Mouse (Mus musculus) layer of hippocampus, postnatal 36 days (tissue): ENCODE data around the gene Cib1. TPM values are rescaled to one million over a fixed set of nuclear protein-coding genes. Genes with fewer than 3 reads are reported as not detected.

Experiments used
- DNase-seq, 2 experiments: peaks; one replicate each; pipeline ENCODE4 v3.0.0; 2022
- total RNA-seq, 2 experiments: library from RNA; stranded (reverse); gene quantifications; 2 replicates each; pipeline ENCODE4 v1.2.3; 2021

Cib1 gene
- total RNA-seq, 2 experiments from 2014 or later, result 21.0 to 25.4 TPM

DNA sequence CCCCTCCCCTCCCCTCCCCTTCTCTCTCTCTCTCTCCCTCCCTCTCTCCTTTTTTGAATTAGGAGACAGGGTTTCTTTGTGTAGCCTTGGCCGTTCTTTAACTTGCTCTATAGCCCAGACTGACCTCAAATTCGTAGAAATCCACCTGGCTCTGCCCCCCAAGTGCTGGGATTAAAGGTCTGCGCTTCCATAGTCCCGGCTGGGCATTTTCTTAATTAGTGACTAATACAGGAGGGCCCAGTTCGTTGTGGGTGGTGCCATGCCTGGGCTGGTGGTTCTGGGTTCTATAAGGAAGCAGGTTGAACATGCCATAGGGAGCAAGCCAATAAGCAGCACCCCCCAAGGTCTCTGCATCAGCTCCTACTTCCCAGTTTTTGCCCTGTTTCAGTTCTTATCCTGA is 48.6 kb downstream of the Cib1 start:
- DNase-seq, result no peak

GRCm38 (mm10) chr7:80183466-80183865 is 49.1 kb downstream of the Cib1 start:
- no peak for DNase-seq

DNA sequence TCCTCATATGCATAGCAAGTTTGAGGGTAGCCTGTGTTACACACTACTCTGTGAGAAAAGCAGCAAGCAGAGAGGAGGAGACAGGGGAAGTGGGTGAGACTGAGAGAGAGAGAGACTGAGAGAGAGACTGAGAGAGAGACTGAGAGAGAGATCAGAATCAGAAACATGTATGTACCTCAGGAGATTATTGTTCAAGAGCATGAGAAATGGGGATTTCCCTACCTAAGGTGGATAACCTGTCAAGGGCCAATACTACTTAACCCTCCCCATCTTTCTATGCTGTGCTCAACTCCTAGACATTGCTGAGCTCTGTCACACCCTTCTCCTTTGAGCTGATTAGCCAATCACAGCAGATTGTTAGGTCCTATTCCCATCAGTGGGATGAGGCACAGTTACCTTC is 50.5 kb downstream of the Cib1 start:
- no peak for DNase-seq

DNA sequence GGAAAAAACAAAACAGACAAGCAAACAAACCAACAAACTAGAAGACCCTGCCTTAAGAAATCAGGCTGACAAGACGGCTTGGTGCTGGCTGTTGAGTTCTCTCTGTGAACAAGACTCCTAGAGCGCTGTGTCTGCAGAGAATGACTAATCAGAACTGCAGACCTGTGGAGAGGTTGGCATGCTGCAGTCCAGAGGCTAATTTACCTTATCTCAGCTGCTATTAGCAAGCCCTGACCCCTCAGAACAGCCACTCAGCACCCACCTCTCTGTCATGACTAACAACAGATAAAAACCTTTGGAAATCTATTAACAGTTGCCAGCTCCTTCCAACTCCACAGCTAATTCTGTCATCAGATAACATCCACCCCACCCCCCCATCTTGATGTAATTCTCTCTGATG is 51.5 kb downstream of the Cib1 start:
- no peak for DNase-seq

GRCm38 (mm10) chr7:80180202-80180601 is 52.4 kb downstream of the Cib1 start:
- no peak for DNase-seq

DNA sequence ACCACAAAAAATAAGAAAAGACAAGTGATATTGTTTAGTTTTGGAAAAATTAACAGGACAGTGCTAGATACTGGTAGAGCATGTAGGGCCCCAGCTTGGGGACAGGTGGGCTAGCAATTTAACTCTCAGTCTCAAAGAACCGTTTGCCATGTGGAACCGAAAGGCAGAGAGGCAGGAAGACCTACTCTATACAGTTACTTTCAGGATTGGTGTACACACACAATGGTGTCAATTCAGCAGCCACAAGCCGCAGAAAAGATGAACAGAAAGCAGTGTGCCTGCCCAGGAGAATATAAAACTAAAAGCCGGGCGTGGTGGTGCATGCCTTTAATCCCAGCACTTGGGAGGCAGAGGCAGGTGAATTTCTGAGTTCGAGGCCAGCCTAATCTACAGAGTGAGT is 52.8 kb downstream of the Cib1 start:
- no peak for DNase-seq

DNA sequence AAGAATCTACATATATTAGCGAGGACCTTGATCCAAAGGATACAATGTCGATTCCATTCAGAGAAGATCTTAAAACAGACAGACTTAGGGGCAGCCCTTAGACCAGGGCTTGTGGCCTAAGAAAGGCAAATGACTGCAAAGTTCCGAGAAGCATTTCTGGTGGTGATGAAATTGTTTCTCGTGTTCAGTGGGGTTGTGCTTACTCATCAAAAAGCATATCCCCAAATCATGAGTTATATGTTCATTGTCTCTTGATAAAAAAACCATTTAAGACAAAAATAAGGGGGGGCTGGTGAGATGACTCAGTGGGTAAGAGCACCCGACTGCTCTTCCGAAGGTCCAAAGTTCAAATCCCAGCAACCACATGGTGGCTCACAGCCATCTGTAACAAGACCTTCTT is 53.3 kb downstream of the Cib1 start:
- DNase-seq, result no peak

DNA sequence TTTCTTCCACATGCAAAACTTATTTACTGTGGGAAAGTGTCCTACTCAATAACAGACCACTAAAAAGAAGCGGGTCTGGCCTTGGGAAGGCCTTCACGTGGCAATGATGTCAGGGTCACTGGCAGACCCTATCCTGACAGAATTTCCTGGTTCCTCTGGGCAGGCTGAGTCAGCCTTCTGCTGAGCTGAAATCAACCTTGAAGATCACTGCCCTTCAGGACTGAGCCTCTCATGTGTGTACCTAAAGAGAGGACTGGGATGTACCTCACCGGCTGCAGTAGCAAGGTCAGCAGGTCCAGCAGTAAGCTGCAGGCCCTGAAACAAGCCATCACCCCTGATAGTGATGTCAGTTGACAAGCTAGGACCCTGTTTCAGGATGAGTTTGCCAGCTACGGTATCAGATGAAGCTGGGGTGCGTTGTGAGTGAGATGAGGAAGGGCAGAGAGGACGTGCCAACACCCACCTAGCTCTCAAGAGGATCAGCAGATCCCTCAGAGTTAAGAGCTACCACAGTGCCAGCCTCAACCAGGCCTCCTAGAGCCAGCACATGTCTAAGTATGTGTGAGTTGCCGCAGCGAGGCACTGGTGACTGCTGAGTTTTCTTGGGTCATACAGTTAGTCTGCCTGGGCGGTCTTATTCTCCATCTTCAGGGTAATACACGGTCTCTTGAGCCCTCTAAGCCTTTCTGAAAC is 54.4 kb downstream of the Cib1 start:
- DNase-seq, result no peak

DNA sequence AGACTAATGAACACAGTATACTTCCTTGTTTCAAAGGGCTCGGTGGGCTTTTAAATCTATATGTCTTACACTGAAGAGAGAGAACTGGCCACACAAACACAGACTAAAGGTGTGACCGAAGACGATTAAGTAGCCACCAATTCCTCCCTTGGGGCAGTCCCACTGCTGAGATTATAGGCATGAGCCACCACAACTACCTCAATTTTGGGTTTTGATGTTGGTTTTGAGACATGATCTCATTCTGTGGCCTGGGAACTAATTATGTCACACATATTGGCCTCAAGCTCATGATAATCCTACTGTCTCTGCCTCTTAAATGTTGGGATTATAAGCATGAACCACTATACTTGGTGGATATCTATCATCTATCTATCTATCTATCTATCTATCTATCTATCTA is 55.2 kb downstream of the Cib1 start:
- DNase-seq, result no peak

Other genes starting within 250 kb of the Cib1 start
- 10 to 100 TPM; 21.7 to 23.1 TPM for gene Zfp710, start 208.0 kb downstream of the Cib1 start, total RNA-seq
- 10 to 100 TPM; 57.6 to 61.5 TPM for gene Idh2, start 117.4 kb downstream of the Cib1 start, total RNA-seq
- 10 to 100 TPM; 21.6 to 24.1 TPM for gene Sema4b, start 46.0 kb downstream of the Cib1 start, total RNA-seq
- 1 to 10 TPM; 6.9 to 7.3 TPM for gene Gdpgp1, start 52 bp upstream of the Cib1 start, total RNA-seq
- 1 to 10 TPM; 1.7 to 2.9 TPM for gene Ttll13, start 13.6 kb upstream of the Cib1 start, total RNA-seq
- gene Ngrn, start 28.4 kb upstream of the Cib1 start, total RNA-seq, result 10 to 100 TPM; 41.4 to 44.5 TPM
- 10 to 100 TPM; 21.6 to 24.3 TPM for gene Vps33b, start 36.8 kb upstream of the Cib1 start, total RNA-seq
- gene Prc1, start 61.6 kb upstream of the Cib1 start, total RNA-seq, result 1 to 10 TPM; 1.5 to 2.4 TPM
- 10 to 100 TPM; 13.2 to 16.6 TPM for gene Rccd1, start 91.6 kb upstream of the Cib1 start, total RNA-seq
- gene Unc45a, start 108.2 kb upstream of the Cib1 start, total RNA-seq, result 10 to 100 TPM; 38.1 to 39.5 TPM
- 10 to 100 TPM; 42.2 to 45.1 TPM for gene Hddc3, start 110.3 kb upstream of the Cib1 start, total RNA-seq
- 100 to 1,000 TPM; 144 to 156 TPM for gene Man2a2, start 138.6 kb upstream of the Cib1 start, total RNA-seq
- 1 to 10 TPM; 5.5 to 7.8 TPM for gene Fes, start 155.1 kb upstream of the Cib1 start, total RNA-seq
- 10 to 100 TPM; 39.7 to 45.4 TPM for gene Furin, start 172.6 kb upstream of the Cib1 start, total RNA-seq